Mouse (Mus musculus): Measurements from ENCODE around the gene Lrrc18.

Gene Lrrc18

DNA sequence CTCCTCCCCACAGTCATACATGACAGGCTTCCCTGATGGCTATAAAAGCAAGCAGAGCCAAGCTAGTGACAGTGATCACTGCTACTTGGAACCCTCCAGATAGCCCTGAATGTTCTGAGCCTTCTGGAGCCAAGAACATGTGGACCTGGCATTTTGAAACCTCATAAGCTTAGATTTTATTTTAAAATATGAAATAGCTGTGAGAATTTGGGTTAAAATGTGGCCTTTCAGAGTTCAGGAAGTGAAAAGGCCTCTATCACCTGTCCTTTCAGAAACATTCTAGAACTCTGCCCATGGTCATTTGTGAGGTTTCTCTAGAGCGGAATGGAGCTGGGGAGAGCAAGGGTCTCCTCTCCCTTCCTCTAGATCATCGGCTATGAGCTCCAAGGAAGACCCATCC, at the start of gene Lrrc18:
Lrrc18 (plus strand) TSS at position 301 of the 400 bp plus-strand sequence.
- no peak for DNase-seq (ENCODE audit: low spot score in 2 of 2)

DNA sequence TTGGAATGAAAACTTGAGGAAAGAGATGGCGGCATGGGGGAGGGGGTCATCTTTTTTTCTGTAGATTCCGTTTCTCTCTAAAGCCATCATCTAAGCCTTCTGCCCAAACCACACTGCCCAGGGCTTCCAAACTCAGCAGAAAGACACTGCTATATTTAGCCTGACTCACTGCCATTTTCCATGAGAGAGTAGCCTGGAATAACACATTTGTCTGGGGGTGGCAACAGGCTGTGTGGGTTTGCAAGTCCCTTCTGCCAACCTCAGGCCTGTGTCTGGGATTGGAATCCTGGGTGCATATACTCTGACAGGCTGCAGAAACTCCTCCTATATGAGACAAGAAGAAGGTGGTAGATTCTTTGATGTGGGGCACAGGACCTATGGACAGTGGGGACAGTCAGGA, 43.7 kb upstream of the Lrrc18 start:
- no peak for DNase-seq (ENCODE audit: low spot score in 2 of 2)

GRCm38 (mm10) chr14:32950312-32951301, 40.6 kb upstream of the Lrrc18 start:
- no peak for DNase-seq (ENCODE audit: low spot score in 2 of 2)

DNA sequence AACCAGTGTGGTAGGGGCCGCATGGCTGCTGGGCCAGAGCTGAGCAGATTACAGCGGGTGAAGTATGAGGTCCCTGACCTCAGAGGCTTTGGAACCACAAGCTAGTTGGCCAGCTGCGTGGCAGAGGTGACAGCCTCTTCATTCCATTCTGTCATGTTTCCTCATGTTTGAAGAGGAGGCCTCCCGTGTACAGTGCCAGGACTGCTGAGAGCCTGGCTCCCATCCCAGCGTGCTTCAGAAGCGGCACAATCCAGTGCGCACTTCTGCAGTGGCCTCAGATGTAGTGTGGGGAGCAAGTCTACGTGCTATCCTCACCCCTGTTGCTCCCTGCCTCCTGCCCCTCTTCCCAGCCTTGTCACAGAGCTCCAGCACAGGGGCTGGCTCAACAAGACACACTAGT, 34.7 kb upstream of the Lrrc18 start:
- DNase-seq (ENCODE audit: low spot score in 2 of 2): peak in 1 of 2 experiments; percentile 40

DNA sequence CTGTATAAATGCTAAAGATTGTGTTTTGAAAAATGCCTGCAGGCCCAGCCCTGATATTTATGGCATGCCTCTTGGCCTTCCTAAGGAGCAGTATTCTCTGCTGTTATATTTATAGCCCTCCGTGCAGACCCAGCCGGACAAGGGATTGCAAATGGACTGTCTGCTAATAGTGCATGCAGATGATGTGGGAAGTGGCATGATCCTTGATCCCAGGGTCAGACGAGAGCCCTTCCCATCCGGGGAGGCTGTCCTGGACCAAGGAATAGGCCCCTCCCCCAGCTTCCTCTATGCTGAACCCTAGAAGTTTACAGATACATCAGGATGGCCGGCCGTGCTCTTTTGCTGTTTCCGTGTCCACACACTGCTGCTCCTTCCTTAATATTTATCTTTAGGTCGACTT, 32.5 kb upstream of the Lrrc18 start:
- DNase-seq (ENCODE audit: low spot score in 2 of 2): no peak

GRCm38 (mm10) chr14:32960481-32960880, 30.7 kb upstream of the Lrrc18 start:
- DNase-seq (ENCODE audit: low spot score in 2 of 2): peak; percentile 38 to 60

- no peak for DNase-seq (ENCODE audit: low spot score in 2 of 2)
These were observed 26.4 kb upstream of the Lrrc18 start for GRCm38 (mm10) chr14:32964742-32965141.

GRCm38 (mm10) chr14:32970700-32971099, 20.5 kb upstream of the Lrrc18 start:
- DNase-seq (ENCODE audit: low spot score in 2 of 2): no peak

DNA sequence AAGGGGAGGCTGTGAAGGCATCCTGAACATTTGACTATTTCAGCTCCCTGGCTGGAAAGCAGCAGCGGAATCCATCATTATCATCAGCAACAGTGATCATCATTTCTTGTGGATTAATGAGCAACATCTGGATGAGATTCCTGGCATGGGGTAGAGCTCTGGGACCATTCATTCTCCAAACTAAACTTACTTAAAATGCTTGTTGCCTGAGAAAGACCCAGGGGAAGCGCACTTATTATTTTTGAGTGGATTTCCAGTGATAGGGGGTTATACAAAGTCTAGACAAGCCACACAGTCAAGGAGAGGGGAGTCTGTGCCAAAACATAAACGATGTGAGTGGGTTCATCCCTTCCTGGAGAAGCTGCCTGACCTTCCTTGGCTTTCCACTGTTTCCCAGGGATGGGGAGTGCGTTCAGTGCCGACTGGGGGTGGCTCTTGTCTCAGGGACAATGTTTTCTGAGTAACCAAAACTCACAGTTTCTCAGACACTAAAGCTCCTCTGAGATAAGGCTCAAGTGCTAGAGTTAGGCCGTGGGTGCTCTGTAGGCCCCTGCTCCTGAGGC, 6.9 kb upstream of the Lrrc18 start:
- no peak for DNase-seq (ENCODE audit: low spot score in 2 of 2)

- DNase-seq (ENCODE audit: low spot score in 2 of 2): no peak
These were observed 4.5 kb upstream of the Lrrc18 start for GRCm38 (mm10) chr14:32986659-32987058.

DNA sequence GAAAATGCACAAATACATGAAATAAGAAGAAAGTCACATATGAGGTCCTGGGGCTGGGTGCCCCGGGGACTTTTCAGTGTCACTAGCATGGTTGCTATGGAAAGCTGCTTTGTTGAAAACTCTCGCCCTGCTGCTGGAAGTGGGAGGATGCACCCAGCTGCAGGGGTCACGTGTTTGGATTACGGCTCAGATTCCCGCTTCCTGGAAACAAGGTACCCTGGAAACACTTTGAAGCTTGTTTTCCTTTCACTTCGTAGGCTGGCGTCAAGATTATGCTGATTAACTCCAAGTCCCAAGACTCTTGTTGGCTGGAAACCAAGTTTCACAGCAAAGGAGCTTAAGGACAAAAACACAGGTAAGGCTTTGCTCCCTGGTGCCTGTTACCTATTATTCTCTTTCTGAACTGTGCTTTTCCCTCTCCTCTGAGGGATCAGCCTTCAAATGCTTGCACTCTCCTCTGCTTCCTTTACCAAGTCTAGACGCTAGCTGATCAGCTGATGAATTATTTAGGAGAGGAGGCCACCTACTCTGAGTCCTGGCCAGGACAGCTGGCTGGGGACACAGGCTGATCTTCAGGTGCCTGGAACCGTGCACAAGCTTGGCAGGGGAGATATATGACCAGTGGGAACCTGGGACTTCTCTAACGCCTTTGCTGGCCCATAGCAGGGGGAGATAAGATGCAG, 3.9 kb downstream of the Lrrc18 start:
- no peak for DNase-seq (ENCODE audit: low spot score in 2 of 2)

GRCm38 (mm10) chr14:32999511-32999910, 8.3 kb downstream of the Lrrc18 start:
- DNase-seq (ENCODE audit: low spot score in 2 of 2): no peak

DNA sequence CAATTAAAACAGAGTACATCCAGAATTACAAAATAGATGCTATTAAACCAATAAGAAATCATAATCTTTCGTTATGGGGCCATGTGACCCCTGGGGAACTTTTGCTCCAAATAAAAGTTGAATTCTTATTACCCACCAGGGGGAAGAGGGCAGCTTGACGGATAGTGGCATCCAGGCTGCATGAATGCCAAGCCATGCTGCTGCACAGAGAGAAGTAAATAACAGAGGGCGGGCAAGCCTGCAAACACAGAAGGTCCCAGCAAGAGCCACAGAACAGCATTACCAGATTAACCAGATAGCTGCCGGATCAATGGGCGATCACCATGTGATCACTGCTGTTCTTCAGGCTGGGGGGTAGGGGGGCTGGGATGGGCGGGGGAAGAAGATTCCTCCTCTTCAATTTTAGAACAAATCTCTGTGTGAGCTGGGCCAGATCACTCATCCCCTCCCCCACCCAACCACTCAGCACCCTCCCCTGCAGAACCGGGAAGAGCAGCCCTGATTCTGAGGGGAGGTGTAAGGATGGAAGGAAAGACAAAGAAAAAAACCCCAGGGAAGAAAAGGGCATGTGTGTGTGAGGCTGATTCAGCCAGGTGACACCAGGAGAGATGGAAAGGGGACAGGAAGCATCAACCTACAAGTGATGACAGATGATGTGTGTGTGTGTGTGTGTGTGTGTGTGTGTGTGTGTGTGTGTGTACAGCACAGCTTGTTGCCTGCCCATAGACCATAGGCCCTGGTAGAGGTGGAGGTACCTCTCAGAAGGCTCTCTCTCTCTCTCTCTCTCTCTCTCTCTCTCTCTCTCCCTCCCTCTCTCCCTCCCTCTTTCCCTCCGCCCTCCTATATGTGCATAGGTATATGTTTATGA, 9.2 kb downstream of the Lrrc18 start:
- DNase-seq (ENCODE audit: low spot score in 2 of 2): peak in 1 of 2 experiments; percentile 7

DNA sequence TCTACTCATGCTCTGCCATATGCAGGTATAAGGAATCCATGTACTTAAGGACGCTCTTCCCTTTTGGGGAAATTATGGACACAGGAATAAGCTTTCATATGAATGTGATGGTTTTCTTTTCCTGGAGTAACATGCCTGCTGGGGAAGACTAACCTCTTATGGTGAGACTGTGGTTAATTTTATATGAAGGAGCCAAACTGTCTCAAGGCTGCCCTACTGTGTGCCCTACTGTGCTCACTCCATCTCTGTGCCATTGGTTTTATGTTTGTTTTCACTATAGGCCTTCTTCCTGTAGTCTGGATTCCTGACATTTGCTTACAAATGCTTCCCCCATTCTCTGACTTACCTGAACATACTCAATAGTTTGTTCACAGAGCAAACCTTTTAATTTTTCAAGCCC, 13.9 kb downstream of the Lrrc18 start:
- no peak for DNase-seq (ENCODE audit: low spot score in 2 of 2)

GRCm38 (mm10) chr14:33007638-33008037, 16.5 kb downstream of the Lrrc18 start:
- DNase-seq (ENCODE audit: low spot score in 2 of 2): no peak

GRCm38 (mm10) chr14:33019050-33019449, 27.9 kb downstream of the Lrrc18 start:
- DNase-seq (ENCODE audit: low spot score in 2 of 2): no peak

- no peak for DNase-seq (ENCODE audit: low spot score in 2 of 2)
These were observed 28.4 kb downstream of the Lrrc18 start for GRCm38 (mm10) chr14:33019606-33020005.

- no peak for DNase-seq (ENCODE audit: low spot score in 2 of 2)
These were observed 39.7 kb downstream of the Lrrc18 start for GRCm38 (mm10) chr14:33030849-33031248.

- peak; percentile 29 to 38 for DNase-seq (ENCODE audit: low spot score in 2 of 2)
These were observed 42.2 kb downstream of the Lrrc18 start for GRCm38 (mm10) chr14:33033424-33033823.

- DNase-seq (ENCODE audit: low spot score in 2 of 2): no peak
These were observed 44.2 kb downstream of the Lrrc18 start for GRCm38 (mm10) chr14:33035386-33035785.

GRCm38 (mm10) chr14:33036811-33037210, 45.6 kb downstream of the Lrrc18 start:
- DNase-seq (ENCODE audit: low spot score in 2 of 2): no peak
